Mouse (Mus musculus) CH12.LX (cell line): ENCODE measurements around the gene Slc20a1.

ENCODE experiments used
- CTCF ChIP-seq, 2 experiments: IDR thresholded peaks in 1 of 2; conservative IDR thresholded peaks in 1 of 2; 2 replicates each; pipeline ENCODE4 v1.5.1; 2011 to 2012; ENCODE audit warnings: low read depth in 2 of 2, low read length in 2 of 2, improper control_type of control experiment in 1 of 2, inconsistent platforms in 1 of 2, mild to moderate bottlenecking in 1 of 2, moderate library complexity in 1 of 2
- EP300 ChIP-seq: IDR thresholded peaks from 2 replicates; pipeline ENCODE4 v1.6.1; 2011; ENCODE audit warnings: low read length, improper control_type of control experiment
- HCFC1 ChIP-seq: IDR thresholded peaks from 2 replicates; pipeline ENCODE4 v1.6.1; 2012; ENCODE audit warnings: low read depth, mild to moderate bottlenecking, inconsistent platforms, low read length, improper control_type of control experiment
- NELFE ChIP-seq: IDR thresholded peaks from 2 replicates; pipeline ENCODE4 v1.6.1; 2011; ENCODE audit warnings: low read depth, low read length, improper control_type of control experiment
- POLR2A ChIP-seq: IDR thresholded peaks from 2 replicates; pipeline ENCODE4 v1.6.1; 2011; ENCODE audit warnings: low read depth, mild to moderate bottlenecking, improper control_type of control experiment, low read length
- ZC3H11A ChIP-seq: IDR thresholded peaks from 2 replicates; pipeline ENCODE4 v1.6.1; 2012; ENCODE audit warnings: low read depth, mild to moderate bottlenecking, inconsistent platforms, low read length, improper control_type of control experiment

DNA sequence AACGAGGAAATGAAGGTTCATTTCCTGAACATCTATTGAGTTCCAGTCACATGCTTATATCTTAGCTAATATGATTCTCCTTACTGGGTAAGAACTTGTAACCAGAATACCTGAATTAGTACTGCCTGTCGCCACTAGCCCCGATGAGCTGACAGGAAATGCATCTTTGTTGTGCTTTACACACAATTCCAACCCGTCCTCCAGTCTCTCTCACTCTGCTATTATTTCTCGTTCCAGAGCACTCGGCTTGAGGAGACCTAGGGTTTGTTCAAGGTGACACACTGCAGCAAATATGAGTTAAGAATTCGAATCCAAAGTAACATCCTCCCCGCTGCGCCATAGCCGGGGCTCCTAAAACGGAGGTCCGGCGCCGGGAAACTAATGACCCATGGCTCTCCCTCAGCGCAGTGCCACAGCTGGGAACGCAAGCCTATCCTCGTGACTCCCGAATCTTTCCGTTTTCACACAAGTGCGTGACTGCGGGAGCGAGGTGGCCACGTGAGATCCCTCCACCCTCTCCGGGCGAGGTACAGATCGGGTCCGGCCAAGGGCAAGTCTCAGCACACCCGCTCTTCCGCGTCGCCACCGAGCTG lies 625 bp upstream of the Slc20a1 start:
- TF ChIP-seq POLR2A (no peak), HCFC1 (no peak), CTCF (conservative IDR thresholded peaks at IDR 0.05 in 1 of 2, IDR thresholded peaks at IDR 0.05 in 1 of 2; ENCODE audit: low read depth in 2 of 2, low read length in 2 of 2) (no peak), NELFE (no peak), ZC3H11A (no peak), EP300 (no peak)
